Mouse (Mus musculus) limb, embryonic 10.5 days (tissue): Measurements from ENCODE around the gene Cnksr1. TPM values are rescaled to one million over a fixed set of nuclear protein-coding genes. Genes with fewer than 3 reads are reported as not detected.

Experiments
- DNase-seq: peaks from one replicate; pipeline ENCODE4 v3.0.0-alpha.2; 2017; ENCODE audit warnings: low spot score
- H3K27ac ChIP-seq: fragments of 300-500 bp; sonication (generic); 2 replicates; pipeline ENCODE4 v1.5.1; 2016; ENCODE audit warnings: mild to moderate bottlenecking
- H3K27me3 ChIP-seq: fragments of 300-500 bp; sonication (generic); 2 replicates; pipeline ENCODE4 v1.6.1; 2016; ENCODE audit warnings: low read depth, mild to moderate bottlenecking; ENCODE audit not compliant: poor library complexity, severe bottlenecking
- H3K36me3 ChIP-seq: fragments of 300-500 bp; sonication (generic); 2 replicates; pipeline ENCODE4 v1.6.1; 2016; ENCODE audit warnings: mild to moderate bottlenecking, moderate library complexity
- H3K4me1 ChIP-seq: fragments of 300-500 bp; sonication (generic); 2 replicates; pipeline ENCODE4 v1.6.1; 2016
- H3K4me3 ChIP-seq: fragments of 300-500 bp; sonication (generic); 2 replicates; pipeline ENCODE4 v1.5.1; 2016; ENCODE audit warnings: mild to moderate bottlenecking, moderate library complexity
- H3K9me3 ChIP-seq: fragments of 300-500 bp; sonication (generic); replicated peaks from 2 replicates; pipeline ENCODE4 v1.6.1; 2016; ENCODE audit warnings: mild to moderate bottlenecking
- WGBS: fragments of 180-500 bp; shearing (Covaris S2); methylation state at CpG from one replicate; pipeline ENCODE4 v1.1.7; 2016; 5-methylcytosine and 5-hydroxymethylcytosine counted together
- polyA plus RNA-seq: library from polyadenylated mRNA; unstranded; fragments of >200 nt; fragmentation: Nextera tagmentation; extraction: Ambion mirVana; gene quantifications from 2 replicates; pipeline ENCODE4 v1.2.1, GENCODE M21; 2016

The Cnksr1 gene
- polyA plus RNA-seq, 1 experiment from 2014 or later = 0.76 TPM

- Histone ChIP-seq H3K4me1 (peaks cover 71% of the 10 kb centered on the region), H3K9me3 (no peaks in the 10 kb centered on the region), H3K36me3 (no peaks in the 10 kb centered on the region), H3K4me3 (peak overlapping the region; percentile 61), H3K27me3 (peaks cover 94% of the 10 kb centered on the region), H3K27ac (peak overlapping the region; percentile 88)
- 8% methylated on average over 27 of the region's 27 CpGs for WGBS
- peak; percentile 51 for DNase-seq
These were observed 12.1 kb upstream of the Cnksr1 start for GRCm38 (mm10) chr4:134250116-134250929.

GRCm38 (mm10) chr4:134249651-134250050 is 11.5 kb upstream of the Cnksr1 start:
- Histone ChIP-seq H3K9me3 (no peaks in the 10 kb centered on the region), H3K27ac (peak overlapping the region; percentile 88), H3K36me3 (no peaks in the 10 kb centered on the region), H3K4me3 (peak overlapping the region; percentile 61), H3K4me1 (peaks cover 70% of the 10 kb centered on the region), H3K27me3 (peaks cover 87% of the 10 kb centered on the region)
- DNase-seq = peak; percentile 91
- 1% methylated on average over 30 of the region's 30 CpGs for WGBS

DNA sequence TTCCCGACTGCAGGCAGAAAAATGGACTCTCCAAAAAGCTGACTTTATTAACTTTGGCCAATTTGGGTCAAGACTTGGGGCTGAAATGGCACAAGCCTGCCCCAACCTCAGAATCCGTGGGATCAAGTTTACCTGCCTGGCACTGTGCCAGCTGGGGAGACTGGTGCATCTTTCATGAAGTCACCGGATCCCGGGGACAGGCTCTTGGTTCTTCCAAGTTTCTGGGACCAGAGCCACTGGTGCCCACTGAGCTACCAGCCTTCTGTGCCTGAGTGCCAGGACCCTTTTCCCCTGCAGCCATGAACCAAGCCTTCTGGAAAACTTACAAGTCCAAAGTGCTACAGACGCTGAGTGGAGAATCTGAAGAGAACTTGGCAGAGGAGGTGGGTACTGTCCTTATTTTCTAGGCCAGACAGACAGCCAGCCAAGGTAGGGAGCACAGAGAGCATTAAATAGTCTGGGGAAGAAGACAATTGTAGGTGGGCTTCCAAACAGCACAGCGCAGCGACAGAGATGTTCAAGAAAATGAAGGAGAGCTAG is 8.6 kb upstream of the Cnksr1 start, which contains the start of gene Gm30191:
TSS of gene Gm30191 (plus strand) at position 217 of the 540 bp plus-strand sequence.
- H3K4me1 ChIP-seq = peaks cover 54% of the 10 kb centered on the region
- peak within 1 kb of the TSS; percentile 84 for H3K4me3 ChIP-seq
- H3K27me3 ChIP-seq = peaks cover 59% of the 10 kb centered on the region
- no peak for DNase-seq
- peak within 1 kb of the TSS; percentile 86 for H3K27ac ChIP-seq
- H3K36me3 ChIP-seq = peaks cover 14% of the 10 kb centered on the region
- 77% methylated on average over 7 of the region's 7 CpGs for WGBS
- H3K9me3 ChIP-seq = no peaks in the 10 kb centered on the region

- no peak for DNase-seq
- Histone ChIP-seq H3K4me3 (0 out of 2 replicates have a peak overlapping the region, but pooled peaks have one; percentile 84), H3K27me3 (peaks cover 54% of the 10 kb centered on the region), H3K27ac (peak overlapping the region; percentile 86; the same call in 1 of the 2 replicates), H3K9me3 (no peaks in the 10 kb centered on the region), H3K4me1 (peaks cover 49% of the 10 kb centered on the region), H3K36me3 (peaks cover 14% of the 10 kb centered on the region)
- 56% methylated on average over 4 of the region's 4 CpGs for WGBS
These were observed 8.1 kb upstream of the Cnksr1 start for GRCm38 (mm10) chr4:134246256-134246655.

- H3K27me3 ChIP-seq = peaks cover 44% of the 10 kb centered on the region
- DNase-seq = peak; percentile 99
- peak within 1 kb of the TSS; percentile 86 for H3K27ac ChIP-seq
- H3K4me3 ChIP-seq = peak within 1 kb of the TSS; percentile 84
- WGBS = under 1% methylated on average over 60 of the region's 60 CpGs
- no peaks in the 10 kb centered on the region for H3K9me3 ChIP-seq
- H3K4me1 ChIP-seq = peaks cover 39% of the 10 kb centered on the region
- peaks cover 14% of the 10 kb centered on the region for H3K36me3 ChIP-seq
These were observed 7.1 kb upstream of the Cnksr1 start, which contains the start of gene Zfp593 for GRCm38 (mm10) chr4:134245148-134245843. Zfp593 (minus strand) TSS chr4:134245592.

DNA sequence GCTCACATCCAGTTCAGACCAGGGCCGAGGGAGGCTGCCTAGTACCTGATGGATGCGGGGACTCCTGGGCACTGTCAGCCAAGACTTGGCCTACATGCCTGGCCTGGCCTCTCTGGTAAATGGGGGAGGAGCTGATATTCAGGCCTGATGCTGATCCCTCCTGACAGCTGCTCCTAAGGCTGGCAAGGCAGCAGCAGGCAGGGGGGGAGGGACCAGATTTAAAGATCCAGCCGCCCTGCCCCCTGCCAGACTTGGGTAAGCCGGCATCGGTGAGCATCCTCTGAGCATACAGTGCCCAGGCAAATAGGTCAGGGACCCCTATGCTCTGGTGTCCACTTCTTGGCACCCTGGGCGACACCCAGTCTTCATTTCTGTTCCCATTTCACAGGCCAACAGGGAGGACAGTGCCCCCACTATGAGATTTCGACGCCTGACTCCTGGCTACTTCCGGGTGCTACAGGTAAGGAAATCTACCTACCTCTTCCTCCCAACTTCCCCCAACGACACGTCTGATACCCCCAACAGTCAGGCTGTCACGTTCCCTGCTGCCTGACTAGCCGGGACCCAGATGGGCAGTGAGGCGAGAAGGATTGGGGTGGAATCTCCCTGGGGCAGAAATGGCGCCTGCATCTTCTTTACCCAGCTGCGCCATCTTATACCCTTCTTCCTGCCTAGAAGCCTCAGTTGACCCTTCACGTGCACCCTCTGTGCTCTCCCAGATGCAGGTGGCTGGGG is 5.5 kb upstream of the Cnksr1 start, which contains the start of gene E130218I03Rik:
TSS of gene E130218I03Rik (plus strand) at position 147 of the 735 bp plus-strand sequence.
- peaks cover 14% of the 10 kb centered on the region for H3K36me3 ChIP-seq
- no peaks in the 10 kb centered on the region for H3K9me3 ChIP-seq
- H3K27ac ChIP-seq = no peak within 1 kb of the TSS; the same call in 1 of the 2 replicates
- peaks cover 27% of the 10 kb centered on the region for H3K4me1 ChIP-seq
- WGBS = 94% methylated on average over 17 of the region's 17 CpGs
- peak within 1 kb of the TSS; percentile 84 for H3K4me3 ChIP-seq
- peaks cover 32% of the 10 kb centered on the region for H3K27me3 ChIP-seq
- no peak for DNase-seq

DNA sequence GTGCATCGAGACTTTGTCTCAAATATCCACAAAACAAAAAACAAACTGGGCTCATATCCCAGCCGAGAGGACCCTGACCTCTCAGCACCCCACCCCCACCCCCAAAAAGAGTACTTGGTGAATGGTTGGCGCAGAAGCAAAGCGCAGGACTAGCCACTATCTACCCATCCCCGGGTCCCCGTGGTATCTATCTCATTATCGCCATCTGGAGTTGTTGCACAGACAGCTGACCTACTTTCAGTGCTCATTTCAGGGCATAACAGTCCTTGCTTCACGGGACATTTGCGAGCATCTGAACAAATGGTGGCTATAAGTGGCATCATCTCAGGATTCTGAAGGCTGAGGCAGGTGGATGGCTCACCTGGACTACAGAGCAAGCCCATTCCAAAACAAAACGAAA is 487 bp upstream of the Cnksr1 start:
- Histone ChIP-seq H3K36me3 (peaks cover 9% of the 10 kb centered on the region), H3K27me3 (peaks cover 39% of the 10 kb centered on the region), H3K4me3 (peak overlapping the region; percentile 40; the same call in 1 of the 2 replicates), H3K27ac (no peak overlapping the region), H3K4me1 (peaks cover 19% of the 10 kb centered on the region), H3K9me3 (no peaks in the 10 kb centered on the region)
- DNase-seq = no peak
- WGBS = 16% methylated on average over 10 of the region's 10 CpGs

- Histone ChIP-seq H3K4me1 (peaks cover 16% of the 10 kb centered on the region), H3K36me3 (no peaks in the 10 kb centered on the region; the same call in 1 of the 2 replicates), H3K4me3 (peak overlapping the region; percentile 40), H3K9me3 (no peaks in the 10 kb centered on the region), H3K27me3 (peaks cover 47% of the 10 kb centered on the region), H3K27ac (peak overlapping the region; percentile 56; the same call in 1 of the 2 replicates)
- no peak for DNase-seq
- WGBS = 19% methylated on average over 19 of the region's 19 CpGs
These were observed 469 bp downstream of the Cnksr1 start for GRCm38 (mm10) chr4:134237582-134238278.

DNA sequence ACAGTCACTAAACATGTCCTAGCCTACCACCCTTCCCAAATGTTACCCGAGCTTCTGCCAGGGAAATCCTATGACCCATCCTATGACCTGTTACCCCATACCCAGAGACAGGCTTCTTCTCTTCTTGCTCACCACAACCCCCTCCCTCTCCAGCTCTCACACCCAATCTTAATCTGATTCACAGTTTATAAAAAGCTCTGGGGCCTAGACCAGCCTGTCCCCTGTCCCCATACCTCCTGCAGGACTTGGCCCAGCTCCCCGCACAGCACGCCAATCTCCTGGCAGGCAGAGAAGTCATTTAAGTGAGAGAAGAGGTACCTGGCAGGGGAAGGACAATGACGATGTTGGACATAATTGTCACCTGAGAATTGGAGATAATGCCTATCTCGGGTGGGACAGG is 3.3 kb downstream of the Cnksr1 start:
- H3K27ac ChIP-seq = no peak overlapping the region
- H3K27me3 ChIP-seq = peaks cover 50% of the 10 kb centered on the region
- no peak for DNase-seq
- H3K4me1 ChIP-seq = peaks cover 23% of the 10 kb centered on the region
- no peaks in the 10 kb centered on the region for H3K9me3 ChIP-seq
- 88% methylated on average over 5 of the region's 5 CpGs for WGBS
- H3K36me3 ChIP-seq = no peaks in the 10 kb centered on the region; the same call in 1 of the 2 replicates
- no peak overlapping the region for H3K4me3 ChIP-seq

DNA sequence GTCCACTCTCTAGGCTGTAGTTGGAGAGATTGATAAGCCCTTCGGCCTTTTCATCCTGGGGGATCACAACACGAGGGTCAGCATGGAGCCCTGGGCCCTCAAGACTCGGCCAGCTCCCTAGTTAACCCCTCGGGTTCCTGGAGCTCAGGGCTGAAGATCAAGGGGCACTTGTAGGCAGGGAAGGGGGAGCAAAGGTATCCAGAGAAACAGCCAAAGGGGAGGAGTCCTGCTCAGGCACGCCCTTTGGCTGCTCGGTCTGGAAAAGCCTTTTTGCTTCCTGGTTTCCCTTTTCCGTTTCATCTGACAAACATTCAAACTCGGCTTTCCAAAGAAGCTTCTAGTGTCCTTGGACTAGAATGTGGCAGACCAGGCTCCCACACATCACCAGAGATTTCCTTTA is 7.8 kb downstream of the Cnksr1 start:
- WGBS = 40% methylated on average over 8 of the region's 8 CpGs
- Histone ChIP-seq H3K36me3 (no peaks in the 10 kb centered on the region), H3K9me3 (no peaks in the 10 kb centered on the region), H3K27me3 (peaks cover 13% of the 10 kb centered on the region; the same call in 1 of the 2 replicates), H3K27ac (no peak overlapping the region), H3K4me1 (peaks cover 22% of the 10 kb centered on the region), H3K4me3 (no peak overlapping the region)
- no peak for DNase-seq

DNA sequence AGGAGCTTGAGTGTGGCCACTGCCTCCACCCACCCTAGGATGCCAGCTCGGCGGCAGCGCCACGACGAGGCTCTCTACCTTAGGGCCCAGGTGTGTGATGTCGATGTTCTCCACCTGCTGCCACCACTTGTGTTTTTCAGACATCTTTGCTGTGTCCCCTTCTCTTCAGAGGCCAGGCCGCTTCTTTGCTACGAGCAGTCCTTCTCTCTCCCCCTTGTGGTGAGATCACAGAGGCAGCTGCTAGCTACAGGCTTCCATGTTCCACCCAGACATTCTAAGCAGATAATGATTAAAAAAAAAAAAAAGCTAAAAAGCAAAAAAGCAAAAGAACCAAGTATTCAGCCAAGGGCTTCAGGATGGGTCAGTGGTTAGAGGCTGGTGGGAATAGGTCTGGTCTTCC is 11.0 kb downstream of the Cnksr1 start, which contains the start of gene Catsper4:
TSS of gene Catsper4 (minus strand) at position 190 of the 400 bp plus-strand sequence.
- DNase-seq = no peak
- H3K27ac ChIP-seq = no peak within 1 kb of the TSS
- WGBS = 65% methylated on average over 8 of the region's 8 CpGs

More for the DNA sequence above, 11.0 kb downstream of the Cnksr1 start, which contains the start of gene Catsper4:
- Histone ChIP-seq H3K36me3 (no peaks in the 10 kb centered on the region), H3K4me3 (no peak within 1 kb of the TSS), H3K9me3 (no peaks in the 10 kb centered on the region), H3K4me1 (peaks cover 22% of the 10 kb centered on the region), H3K27me3 (no peaks in the 10 kb centered on the region)
